Mouse (Mus musculus) urinary bladder, postnatal 25 days (tissue): ENCODE data around the gene Pih1d1.
"Not testable (repeated sequence)": the region's sequence is repeated elsewhere in the genome, so short reads cannot be mapped to it uniquely, and the experiment has no call there.

ENCODE experiments used
- DNase-seq: peaks from one replicate; pipeline ENCODE4 v3.0.0; 2022; ENCODE audit warnings: low spot score

Pih1d1 gene

GRCm38 (mm10) chr7:45154096-45154992 lies at the start of gene Pih1d1, which contains the start of gene Aldh16a1:
TSS of gene Pih1d1 (plus strand) at chr7:45154303.
TSS of gene Aldh16a1 (minus strand) at chr7:45154584.
- DNase-seq, result peak; percentile 96

GRCm38 (mm10) chr7:45104941-45105340 lies 49.2 kb upstream of the Pih1d1 start:
- no peak for DNase-seq

GRCm38 (mm10) chr7:45105491-45105890 lies 48.6 kb upstream of the Pih1d1 start:
- no peak for DNase-seq

- DNase-seq, result no peak
Measured at GRCm38 (mm10) chr7:45106441-45106840, 47.7 kb upstream of the Pih1d1 start.

GRCm38 (mm10) chr7:45107052-45107645 lies 47.0 kb upstream of the Pih1d1 start:
- no peak for DNase-seq

GRCm38 (mm10) chr7:45110089-45110488 lies 44.0 kb upstream of the Pih1d1 start:
- not testable (repeated sequence) for DNase-seq

- no peak for DNase-seq
Measured at GRCm38 (mm10) chr7:45111940-45112339, 42.2 kb upstream of the Pih1d1 start.

GRCm38 (mm10) chr7:45112529-45112928 lies 41.6 kb upstream of the Pih1d1 start:
- DNase-seq, result no peak

GRCm38 (mm10) chr7:45113476-45113875 lies 40.6 kb upstream of the Pih1d1 start:
- no peak for DNase-seq

- DNase-seq, result no peak
Measured at GRCm38 (mm10) chr7:45117566-45117965, 36.5 kb upstream of the Pih1d1 start.

GRCm38 (mm10) chr7:45118336-45118735 lies 35.8 kb upstream of the Pih1d1 start:
- no peak for DNase-seq

- DNase-seq, result no peak
Measured at GRCm38 (mm10) chr7:45119780-45120709, 34.1 kb upstream of the Pih1d1 start.

GRCm38 (mm10) chr7:45121404-45121803 lies 32.7 kb upstream of the Pih1d1 start:
- no peak for DNase-seq

- DNase-seq, result no peak
Measured at GRCm38 (mm10) chr7:45121966-45122365, 32.1 kb upstream of the Pih1d1 start.

GRCm38 (mm10) chr7:45122561-45123185 lies 31.4 kb upstream of the Pih1d1 start:
- no peak for DNase-seq

- no peak for DNase-seq
Measured at GRCm38 (mm10) chr7:45123186-45123570, 30.9 kb upstream of the Pih1d1 start.

GRCm38 (mm10) chr7:45124224-45125143 lies 29.6 kb upstream of the Pih1d1 start, which contains the start of gene Rps11:
TSS of gene Rps11 (minus strand) at chr7:45124439.
- DNase-seq, result peak; percentile 96

GRCm38 (mm10) chr7:45125144-45125600 lies 28.9 kb upstream of the Pih1d1 start:
- no peak for DNase-seq

- DNase-seq, result not testable (repeated sequence)
Measured at GRCm38 (mm10) chr7:45125649-45126048, 28.5 kb upstream of the Pih1d1 start.

- no peak for DNase-seq
Measured at GRCm38 (mm10) chr7:45126147-45126843, 27.8 kb upstream of the Pih1d1 start.
